Mouse (Mus musculus): ENCODE measurements around the gene Angptl4.

GRCm38 (mm10) chr17:33811142-33811516 lies 29.5 kb upstream of the Angptl4 start:
- TF ChIP-seq CTCF (conservative IDR thresholded peaks at IDR 0.05; ENCODE audit: insufficient read depth, insufficient read length, low read depth, low read length) (no peak), POLR2A (IDR thresholded peaks at IDR 0.05; ENCODE audit: low read depth, low read length) (no peak)

Data from kidney, adult 2 months (tissue).